Mouse (Mus musculus): ENCODE measurements around the gene Arap1.

DNA sequence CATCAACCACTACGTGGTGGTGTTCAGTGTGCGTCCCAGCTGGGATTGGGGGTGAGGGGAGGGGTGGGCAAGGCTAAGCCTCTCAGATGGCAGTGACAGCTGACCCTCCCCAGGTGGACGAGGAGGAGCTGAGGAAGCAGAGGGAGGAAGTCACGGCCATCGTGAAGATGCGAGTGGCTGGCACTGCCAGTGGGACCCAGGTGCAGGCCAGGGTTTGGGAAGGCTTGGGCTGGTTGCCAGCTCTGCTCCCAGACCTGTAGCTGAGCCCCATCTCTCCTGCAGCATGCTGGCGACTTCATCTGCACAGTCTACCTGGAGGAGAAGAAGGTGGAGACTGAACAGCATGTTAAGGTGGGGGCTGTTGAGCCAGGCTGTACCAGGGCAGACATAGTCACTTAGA lies 53.6 kb downstream of the Arap1 start:
- TF ChIP-seq POLR2A (IDR thresholded peaks at IDR 0.05; ENCODE audit: insufficient read depth, low read length): no peak
- TF ChIP-seq CTCF (IDR thresholded peaks at IDR 0.05; ENCODE audit: low read depth, low read length): no peak
- TF ChIP-seq EP300 (IDR thresholded peaks at IDR 0.05; ENCODE audit: insufficient read depth, low read depth, low read length): no peak
